ENCODE assay signal across 8 mouse cellular contexts in the genomic region with DNA sequence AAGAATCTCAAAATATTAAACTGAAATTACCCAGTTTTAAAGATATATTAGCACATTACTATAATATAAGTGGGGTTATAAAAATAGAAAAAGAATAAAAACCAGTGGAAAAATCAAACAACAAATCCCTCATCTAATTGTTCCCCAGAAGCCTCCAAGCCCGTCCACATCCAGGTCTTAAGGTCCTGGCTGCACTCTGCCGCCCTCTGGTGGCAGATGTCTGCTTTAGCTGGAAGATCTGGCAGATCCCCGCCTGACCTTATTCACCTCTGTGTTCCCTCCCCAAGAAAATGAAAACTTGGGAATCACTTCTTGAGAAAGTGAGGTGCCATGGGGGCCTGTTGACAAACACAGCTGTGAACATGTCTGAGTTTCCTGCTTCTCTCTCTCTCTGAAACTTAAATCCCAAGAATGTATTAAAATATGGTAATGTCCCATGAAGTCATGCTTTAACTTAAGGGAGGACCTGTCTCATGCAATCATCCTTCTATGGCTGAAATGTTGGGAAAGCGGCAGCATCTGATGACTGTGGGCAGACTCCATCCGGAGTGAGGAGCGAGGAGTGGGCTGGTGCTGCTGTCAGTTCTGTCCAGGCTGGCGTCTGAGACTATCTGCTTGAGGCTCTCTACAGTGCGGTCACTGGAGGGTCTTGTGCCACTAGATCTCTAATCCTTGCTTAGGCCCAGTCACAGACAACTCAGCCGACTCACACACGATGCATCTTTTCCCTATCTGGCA.
DNase-seq lines count a peak whose midpoint lies in the region; ATAC-seq and TF ChIP-seq lines count a peak whose summit lies in the region.

No protein-coding gene starts in this region.

- peaks cover 8% of the 10 kb centered on the region for H3K4me1 ChIP-seq in neural tube, embryonic 15.5 days
- peaks cover 7% of the 10 kb centered on the region; the same call in 1 of the 2 replicates for H3K4me1 ChIP-seq in limb, embryonic 10.5 days

- no peak overlapping the region for H3K4me2 ChIP-seq in neural tube, embryonic 15.5 days

- H3K9me3 ChIP-seq in neural tube, embryonic 15.5 days (replicated peaks) = no peaks in the 10 kb centered on the region
- no peaks in the 10 kb centered on the region for H3K9me3 ChIP-seq in limb, embryonic 10.5 days (replicated peaks)

- no peak for ATAC-seq in neural tube, embryonic 15.5 days (ENCODE audit: low FRiP score)
- ATAC-seq in erythroid progenitor cell, adult 5-6 weeks (replicated peaks; ENCODE audit: low FRiP score, poor library complexity, severe bottlenecking) = peak; percentile 55; the same call in 1 of the 2 replicates

- no peak overlapping the region for H3K27ac ChIP-seq in neural tube, embryonic 15.5 days (replicated peaks)
- H3K27ac ChIP-seq in limb, embryonic 10.5 days = no peak overlapping the region

- no peak for TF ChIP-seq POLR2A in brain, embryonic 14.5 days (IDR thresholded peaks at IDR 0.05; ENCODE audit: borderline replicate concordance, extremely low read depth, insufficient read depth, insufficient read length, poor library complexity, severe bottlenecking)

- no peak overlapping the region for H3K9ac ChIP-seq in neural tube, embryonic 15.5 days (replicated peaks)

- H3K27me3 ChIP-seq in neural tube, embryonic 15.5 days (replicated peaks) = no peaks in the 10 kb centered on the region
- no peaks in the 10 kb centered on the region for H3K27me3 ChIP-seq in limb, embryonic 10.5 days (ENCODE audit: low read depth, poor library complexity, severe bottlenecking)

- TF ChIP-seq CTCF in brain, embryonic 14.5 days (IDR thresholded peaks at IDR 0.05; ENCODE audit: borderline replicate concordance, extremely low read depth, insufficient read depth, insufficient read length) = peak; percentile 97

- 67% methylated on average over 10 of the region's 10 CpGs for WGBS in neural tube, embryonic 15.5 days
- 65% methylated on average over 10 of the region's 10 CpGs for WGBS in limb, embryonic 10.5 days

- H3K36me3 ChIP-seq in neural tube, embryonic 15.5 days = peaks cover 58% of the 10 kb centered on the region
- peaks cover 64% of the 10 kb centered on the region for H3K36me3 ChIP-seq in limb, embryonic 10.5 days

- DNase-seq in neural tube, embryonic 10.5 days (ENCODE audit: extremely low spot score, low spot score) = peak; percentile 74
- DNase-seq in brain, embryonic 14.5 days (ENCODE audit: low read depth) = peak; percentile 88
- DNase-seq in heart, postnatal 4 days = peak; percentile 89
- peak; percentile 81 for DNase-seq in limb, embryonic 10.5 days (ENCODE audit: low spot score)
- DNase-seq in retina, postnatal 1 day = peak; percentile 87
- peak; percentile 89 for DNase-seq in thymus, postnatal 4 days

- H3K4me3 ChIP-seq in neural tube, embryonic 15.5 days (replicated peaks) = no peak overlapping the region
- no peak overlapping the region for H3K4me3 ChIP-seq in limb, embryonic 10.5 days
